Mouse (Mus musculus): ENCODE data around the gene Kremen2. TPM values are rescaled to one million over a fixed set of nuclear protein-coding genes. Genes with fewer than 3 reads are reported as not detected.

Kremen2 gene
- polyA plus RNA-seq, 1 experiment from 2014 or later: 1.5 TPM

- H3K4me1 ChIP-seq (replicated peaks): peaks cover 13% of the 10 kb centered on the region
- no peak for ATAC-seq (ENCODE audit: low read depth)
- peak overlapping the region; percentile 84 for H3K4me3 ChIP-seq
- H3K9ac ChIP-seq: peak overlapping the region; percentile 72
- no peaks in the 10 kb centered on the region for H3K36me3 ChIP-seq
- peak overlapping the region; percentile 92 for H3K4me2 ChIP-seq
- no peaks in the 10 kb centered on the region for H3K27me3 ChIP-seq
- WGBS: 67% methylated on average over 4 of the region's 4 CpGs
- H3K27ac ChIP-seq (replicated peaks): peak overlapping the region; percentile 67; the same call in 1 of the 2 replicates
- no peaks in the 10 kb centered on the region for H3K9me3 ChIP-seq
Measured at GRCm38 (mm10) chr17:23725477-23725876, 20.2 kb downstream of the Kremen2 start.

GRCm38 (mm10) chr17:23722376-23723125 is 23.1 kb downstream of the Kremen2 start, which contains the start of gene 1520401A03Rik:
Gene 1520401A03Rik, minus strand, starts transcription at chr17:23722783.
- Histone ChIP-seq H3K4me1 (replicated peaks) (peaks cover 13% of the 10 kb centered on the region), H3K36me3 (no peaks in the 10 kb centered on the region), H3K27me3 (no peaks in the 10 kb centered on the region), H3K4me3 (no peak within 1 kb of the TSS), H3K4me2 (no peak within 1 kb of the TSS), H3K9me3 (no peaks in the 10 kb centered on the region), H3K9ac (no peak within 1 kb of the TSS), H3K27ac (replicated peaks) (no peak within 1 kb of the TSS)
- 74% methylated on average over 7 of the region's 7 CpGs for WGBS
- no peak for ATAC-seq (ENCODE audit: low read depth)

GRCm38 (mm10) chr17:23721886-23722285 is 23.7 kb downstream of the Kremen2 start:
- ATAC-seq (ENCODE audit: low read depth): no peak
- peaks cover 8% of the 10 kb centered on the region for H3K4me1 ChIP-seq (replicated peaks)
- H3K27me3 ChIP-seq: no peaks in the 10 kb centered on the region
- no peak overlapping the region for H3K4me2 ChIP-seq
- no peak overlapping the region for H3K9ac ChIP-seq
- no peaks in the 10 kb centered on the region for H3K9me3 ChIP-seq
- no peak overlapping the region for H3K4me3 ChIP-seq
- no peak overlapping the region for H3K27ac ChIP-seq (replicated peaks)
- no peaks in the 10 kb centered on the region for H3K36me3 ChIP-seq
- WGBS: 88% methylated on average over 2 of the region's 2 CpGs

GRCm38 (mm10) chr17:23719455-23719854 is 26.2 kb downstream of the Kremen2 start:
- Histone ChIP-seq H3K4me2 (no peak overlapping the region), H3K27ac (replicated peaks) (no peak overlapping the region), H3K36me3 (no peaks in the 10 kb centered on the region), H3K9me3 (no peaks in the 10 kb centered on the region), H3K27me3 (0 out of 2 replicates have a peak, but pooled peaks cover 1% of the 10 kb centered on the region), H3K9ac (no peak overlapping the region), H3K4me3 (no peak overlapping the region), H3K4me1 (replicated peaks) (no peaks in the 10 kb centered on the region)
- no peak for ATAC-seq (ENCODE audit: low read depth)
- 13% methylated on average over 1 of the region's 1 CpGs for WGBS

- 63% methylated on average over 2 of the region's 2 CpGs for WGBS
- ATAC-seq (ENCODE audit: low read depth): no peak
- Histone ChIP-seq H3K27ac (replicated peaks) (no peak overlapping the region), H3K4me1 (replicated peaks) (no peaks in the 10 kb centered on the region), H3K4me2 (no peak overlapping the region), H3K9ac (no peak overlapping the region), H3K27me3 (0 out of 2 replicates have a peak, but pooled peaks cover 11% of the 10 kb centered on the region), H3K9me3 (no peaks in the 10 kb centered on the region), H3K36me3 (no peaks in the 10 kb centered on the region), H3K4me3 (no peak overlapping the region)
Measured at GRCm38 (mm10) chr17:23717003-23717402, 28.6 kb downstream of the Kremen2 start.

- Histone ChIP-seq H3K9ac (no peak overlapping the region), H3K9me3 (no peaks in the 10 kb centered on the region), H3K36me3 (no peaks in the 10 kb centered on the region), H3K4me1 (replicated peaks) (peaks cover 10% of the 10 kb centered on the region; the same call in 1 of the 2 replicates), H3K27ac (replicated peaks) (no peak overlapping the region), H3K4me3 (no peak overlapping the region), H3K27me3 (peaks cover 27% of the 10 kb centered on the region), H3K4me2 (no peak overlapping the region)
- 1% methylated on average over 3 of the region's 3 CpGs for WGBS
- ATAC-seq (ENCODE audit: low read depth): peak; percentile 30; the same call in 1 of the 2 replicates
Measured at GRCm38 (mm10) chr17:23706212-23706611, 39.4 kb downstream of the Kremen2 start.

GRCm38 (mm10) chr17:23705525-23706104 is 40.0 kb downstream of the Kremen2 start:
- ATAC-seq (ENCODE audit: low read depth): peak; percentile 42; the same call in 1 of the 2 replicates
- H3K4me1 ChIP-seq (replicated peaks): peaks cover 10% of the 10 kb centered on the region; the same call in 1 of the 2 replicates
- no peaks in the 10 kb centered on the region for H3K9me3 ChIP-seq
- H3K27me3 ChIP-seq: peaks cover 33% of the 10 kb centered on the region
- WGBS: 75% methylated on average over 7 of the region's 7 CpGs
- no peak overlapping the region for H3K4me2 ChIP-seq
- H3K9ac ChIP-seq: no peak overlapping the region
- no peak overlapping the region for H3K4me3 ChIP-seq
- no peak overlapping the region for H3K27ac ChIP-seq (replicated peaks)
- H3K36me3 ChIP-seq: no peaks in the 10 kb centered on the region

- H3K4me3 ChIP-seq: no peak overlapping the region
- 40% methylated on average over 7 of the region's 7 CpGs for WGBS
- no peaks in the 10 kb centered on the region for H3K36me3 ChIP-seq
- H3K27ac ChIP-seq (replicated peaks): 0 out of 2 replicates have a peak overlapping the region, but pooled peaks have one; percentile 4
- H3K9ac ChIP-seq: peak overlapping the region; percentile 6; the same call in 1 of the 2 replicates
- H3K9me3 ChIP-seq: no peaks in the 10 kb centered on the region
- ATAC-seq (ENCODE audit: low read depth): peak; percentile 36; the same call in 1 of the 2 replicates
- peaks cover 14% of the 10 kb centered on the region for H3K4me1 ChIP-seq (replicated peaks)
- H3K27me3 ChIP-seq: peaks cover 33% of the 10 kb centered on the region
- H3K4me2 ChIP-seq: 0 out of 2 replicates have a peak overlapping the region, but pooled peaks have one; percentile 4
Measured at GRCm38 (mm10) chr17:23704741-23705140, 40.9 kb downstream of the Kremen2 start.

- WGBS: 88% methylated on average over 9 of the region's 9 CpGs
Measured at GRCm38 (mm10) chr17:23703301-23703700, 42.3 kb downstream of the Kremen2 start.

GRCm38 (mm10) chr17:23700079-23700478 is 45.6 kb downstream of the Kremen2 start:
- peak; percentile 96 for ATAC-seq (ENCODE audit: low read depth)
- Histone ChIP-seq H3K9me3 (no peaks in the 10 kb centered on the region), H3K4me3 (peak overlapping the region; percentile 78), H3K4me1 (replicated peaks) (peaks cover 16% of the 10 kb centered on the region), H3K27me3 (peaks cover 49% of the 10 kb centered on the region), H3K4me2 (peak overlapping the region; percentile 94), H3K9ac (peak overlapping the region; percentile 78), H3K27ac (replicated peaks) (peak overlapping the region; percentile 64), H3K36me3 (no peaks in the 10 kb centered on the region)
- under 1% methylated on average over 27 of the region's 28 CpGs for WGBS

More at GRCm38 (mm10) chr17:23703301-23703700, 42.3 kb downstream of the Kremen2 start:
- H3K4me1 ChIP-seq (replicated peaks): peaks cover 21% of the 10 kb centered on the region
- H3K27ac ChIP-seq (replicated peaks): no peak overlapping the region
- no peak overlapping the region for H3K4me2 ChIP-seq
- H3K9me3 ChIP-seq: no peaks in the 10 kb centered on the region
- ATAC-seq (ENCODE audit: low read depth): no peak
- H3K36me3 ChIP-seq: no peaks in the 10 kb centered on the region
- no peak overlapping the region for H3K9ac ChIP-seq
- peaks cover 44% of the 10 kb centered on the region for H3K27me3 ChIP-seq
- no peak overlapping the region for H3K4me3 ChIP-seq

- peaks cover 49% of the 10 kb centered on the region for H3K27me3 ChIP-seq
- peak overlapping the region; percentile 78 for H3K4me3 ChIP-seq
- peak overlapping the region; percentile 78 for H3K9ac ChIP-seq
- H3K4me2 ChIP-seq: peak overlapping the region; percentile 94
- H3K36me3 ChIP-seq: no peaks in the 10 kb centered on the region
- peaks cover 11% of the 10 kb centered on the region for H3K4me1 ChIP-seq (replicated peaks)
- under 1% methylated on average over 74 of the region's 101 CpGs for WGBS
- peak; percentile 80 for ATAC-seq (ENCODE audit: low read depth)
- H3K27ac ChIP-seq (replicated peaks): peak overlapping the region; percentile 64
- no peaks in the 10 kb centered on the region for H3K9me3 ChIP-seq
Measured at GRCm38 (mm10) chr17:23699131-23700077, 46.2 kb downstream of the Kremen2 start.

Measured in neural tube, embryonic 13.5 days (tissue).